Mouse (Mus musculus): ENCODE results near the gene Dpp9. TPM values are rescaled to one million over a fixed set of nuclear protein-coding genes. Genes with fewer than 3 reads are reported as not detected.
A peak's percentile ranks its signal among the peaks of the same experiment; 100 is the strongest.

Gene Dpp9
- polyA plus RNA-seq, 1 experiment from 2014 or later = 21.4 TPM

- no peak for ATAC-seq (replicated peaks; ENCODE audit: insufficient number of reproducible peaks, low FRiP score, low TSS enrichment)
- Histone ChIP-seq H3K9me3 (replicated peaks; ENCODE audit: control insufficient read depth, low read length) (no peaks in the 10 kb centered on the region), H3K4me1 (ENCODE audit: control insufficient read depth, insufficient read depth, low read length) (no peaks in the 10 kb centered on the region), H3K9ac (ENCODE audit: low read depth, low read length) (no peak overlapping the region), H3K36me3 (ENCODE audit: control insufficient read depth, insufficient read depth, low read length) (peaks cover 73% of the 10 kb centered on the region), H3K4me3 (ENCODE audit: low read depth, low read length) (no peak overlapping the region), H3K27me3 (ENCODE audit: control insufficient read depth, insufficient read depth, low read length) (no peaks in the 10 kb centered on the region), H3K4me2 (no peak overlapping the region), H3K27ac (ENCODE audit: low read depth, low read length) (no peak overlapping the region)
- WGBS (ENCODE audit: insufficient replicate concordance) = 73% methylated on average over 10 of the region's 10 CpGs
Observed at GRCm38 (mm10) chr17:56206276-56206884, 12.3 kb downstream of the Dpp9 start.

- ATAC-seq (replicated peaks; ENCODE audit: insufficient number of reproducible peaks, low FRiP score, low TSS enrichment) = no peak
Observed at GRCm38 (mm10) chr17:56203729-56204128, 15.0 kb downstream of the Dpp9 start.

GRCm38 (mm10) chr17:56202476-56202875 is 16.2 kb downstream of the Dpp9 start:
- Histone ChIP-seq H3K9ac (ENCODE audit: low read depth, low read length) (no peak overlapping the region), H3K9me3 (replicated peaks; ENCODE audit: control insufficient read depth, low read length) (no peaks in the 10 kb centered on the region), H3K4me1 (ENCODE audit: control insufficient read depth, insufficient read depth, low read length) (no peaks in the 10 kb centered on the region), H3K27me3 (ENCODE audit: control insufficient read depth, insufficient read depth, low read length) (no peaks in the 10 kb centered on the region), H3K27ac (ENCODE audit: low read depth, low read length) (no peak overlapping the region), H3K4me2 (no peak overlapping the region), H3K4me3 (ENCODE audit: low read depth, low read length) (no peak overlapping the region), H3K36me3 (ENCODE audit: control insufficient read depth, insufficient read depth, low read length) (peaks cover 70% of the 10 kb centered on the region)
- ATAC-seq (replicated peaks; ENCODE audit: insufficient number of reproducible peaks, low FRiP score, low TSS enrichment) = no peak
- WGBS (ENCODE audit: insufficient replicate concordance) = 89% methylated on average over 8 of the region's 8 CpGs

More at GRCm38 (mm10) chr17:56203729-56204128, 15.0 kb downstream of the Dpp9 start:
- Histone ChIP-seq H3K4me3 (ENCODE audit: low read depth, low read length) (no peak overlapping the region), H3K27ac (ENCODE audit: low read depth, low read length) (no peak overlapping the region), H3K27me3 (ENCODE audit: control insufficient read depth, insufficient read depth, low read length) (no peaks in the 10 kb centered on the region), H3K4me1 (ENCODE audit: control insufficient read depth, insufficient read depth, low read length) (no peaks in the 10 kb centered on the region), H3K4me2 (no peak overlapping the region), H3K9me3 (replicated peaks; ENCODE audit: control insufficient read depth, low read length) (no peaks in the 10 kb centered on the region), H3K9ac (ENCODE audit: low read depth, low read length) (0 out of 2 replicates have a peak overlapping the region, but pooled peaks have one; percentile 16), H3K36me3 (ENCODE audit: control insufficient read depth, insufficient read depth, low read length) (peaks cover 64% of the 10 kb centered on the region)
- 67% methylated on average over 3 of the region's 3 CpGs for WGBS (ENCODE audit: insufficient replicate concordance)

GRCm38 (mm10) chr17:56201642-56202041 is 17.1 kb downstream of the Dpp9 start:
- no peaks in the 10 kb centered on the region for H3K9me3 ChIP-seq (replicated peaks; ENCODE audit: control insufficient read depth, low read length)
- H3K9ac ChIP-seq (ENCODE audit: low read depth, low read length) = no peak overlapping the region
- WGBS (ENCODE audit: insufficient replicate concordance) = 65% methylated on average over 3 of the region's 3 CpGs
- no peak overlapping the region for H3K27ac ChIP-seq (ENCODE audit: low read depth, low read length)
- peaks cover 73% of the 10 kb centered on the region for H3K36me3 ChIP-seq (ENCODE audit: control insufficient read depth, insufficient read depth, low read length)
- no peaks in the 10 kb centered on the region for H3K4me1 ChIP-seq (ENCODE audit: control insufficient read depth, insufficient read depth, low read length)
- H3K27me3 ChIP-seq (ENCODE audit: control insufficient read depth, insufficient read depth, low read length) = no peaks in the 10 kb centered on the region
- ATAC-seq (replicated peaks; ENCODE audit: insufficient number of reproducible peaks, low FRiP score, low TSS enrichment) = no peak
- H3K4me3 ChIP-seq (ENCODE audit: low read depth, low read length) = no peak overlapping the region
- H3K4me2 ChIP-seq = no peak overlapping the region

GRCm38 (mm10) chr17:56200586-56200985 is 18.1 kb downstream of the Dpp9 start:
- no peak for ATAC-seq (replicated peaks; ENCODE audit: insufficient number of reproducible peaks, low FRiP score, low TSS enrichment)
- no peaks in the 10 kb centered on the region for H3K4me1 ChIP-seq (ENCODE audit: control insufficient read depth, insufficient read depth, low read length)
- H3K4me2 ChIP-seq = no peak overlapping the region
- H3K36me3 ChIP-seq (ENCODE audit: control insufficient read depth, insufficient read depth, low read length) = peaks cover 70% of the 10 kb centered on the region
- H3K27ac ChIP-seq (ENCODE audit: low read depth, low read length) = no peak overlapping the region
- H3K4me3 ChIP-seq (ENCODE audit: low read depth, low read length) = no peak overlapping the region
- H3K9me3 ChIP-seq (replicated peaks; ENCODE audit: control insufficient read depth, low read length) = no peaks in the 10 kb centered on the region
- H3K9ac ChIP-seq (ENCODE audit: low read depth, low read length) = no peak overlapping the region
- WGBS (ENCODE audit: insufficient replicate concordance) = 86% methylated on average over 9 of the region's 9 CpGs
- no peaks in the 10 kb centered on the region for H3K27me3 ChIP-seq (ENCODE audit: control insufficient read depth, insufficient read depth, low read length)

GRCm38 (mm10) chr17:56196860-56197259 is 21.8 kb downstream of the Dpp9 start:
- H3K27me3 ChIP-seq (ENCODE audit: control insufficient read depth, insufficient read depth, low read length) = no peaks in the 10 kb centered on the region
- no peak overlapping the region for H3K4me3 ChIP-seq (ENCODE audit: low read depth, low read length)
- no peak overlapping the region for H3K27ac ChIP-seq (ENCODE audit: low read depth, low read length)
- ATAC-seq (replicated peaks; ENCODE audit: insufficient number of reproducible peaks, low FRiP score, low TSS enrichment) = no peak
- no peak overlapping the region for H3K9ac ChIP-seq (ENCODE audit: low read depth, low read length)
- no peak overlapping the region for H3K4me2 ChIP-seq
- 68% methylated on average over 2 of the region's 2 CpGs for WGBS (ENCODE audit: insufficient replicate concordance)
- peaks cover 61% of the 10 kb centered on the region for H3K36me3 ChIP-seq (ENCODE audit: control insufficient read depth, insufficient read depth, low read length)
- H3K4me1 ChIP-seq (ENCODE audit: control insufficient read depth, insufficient read depth, low read length) = no peaks in the 10 kb centered on the region
- H3K9me3 ChIP-seq (replicated peaks; ENCODE audit: control insufficient read depth, low read length) = no peaks in the 10 kb centered on the region

GRCm38 (mm10) chr17:56194765-56195164 is 23.9 kb downstream of the Dpp9 start:
- Histone ChIP-seq H3K4me3 (ENCODE audit: low read depth, low read length) (no peak overlapping the region), H3K4me2 (no peak overlapping the region), H3K27ac (ENCODE audit: low read depth, low read length) (no peak overlapping the region), H3K9ac (ENCODE audit: low read depth, low read length) (no peak overlapping the region), H3K36me3 (ENCODE audit: control insufficient read depth, insufficient read depth, low read length) (peaks cover 55% of the 10 kb centered on the region), H3K27me3 (ENCODE audit: control insufficient read depth, insufficient read depth, low read length) (no peaks in the 10 kb centered on the region), H3K4me1 (ENCODE audit: control insufficient read depth, insufficient read depth, low read length) (no peaks in the 10 kb centered on the region), H3K9me3 (replicated peaks; ENCODE audit: control insufficient read depth, low read length) (no peaks in the 10 kb centered on the region)
- 89% methylated on average over 13 of the region's 13 CpGs for WGBS (ENCODE audit: insufficient replicate concordance)
- ATAC-seq (replicated peaks; ENCODE audit: insufficient number of reproducible peaks, low FRiP score, low TSS enrichment) = no peak

GRCm38 (mm10) chr17:56194357-56194756 is 24.3 kb downstream of the Dpp9 start:
- peak; percentile 19; the same call in 1 of the 2 replicates for ATAC-seq (replicated peaks; ENCODE audit: insufficient number of reproducible peaks, low FRiP score, low TSS enrichment)
- H3K9me3 ChIP-seq (replicated peaks; ENCODE audit: control insufficient read depth, low read length) = no peaks in the 10 kb centered on the region
- H3K27me3 ChIP-seq (ENCODE audit: control insufficient read depth, insufficient read depth, low read length) = no peaks in the 10 kb centered on the region
- H3K27ac ChIP-seq (ENCODE audit: low read depth, low read length) = no peak overlapping the region
- no peak overlapping the region for H3K4me2 ChIP-seq
- no peak overlapping the region for H3K4me3 ChIP-seq (ENCODE audit: low read depth, low read length)
- 92% methylated on average over 12 of the region's 12 CpGs for WGBS (ENCODE audit: insufficient replicate concordance)
- H3K36me3 ChIP-seq (ENCODE audit: control insufficient read depth, insufficient read depth, low read length) = peaks cover 54% of the 10 kb centered on the region
- no peak overlapping the region for H3K9ac ChIP-seq (ENCODE audit: low read depth, low read length)
- H3K4me1 ChIP-seq (ENCODE audit: control insufficient read depth, insufficient read depth, low read length) = no peaks in the 10 kb centered on the region

GRCm38 (mm10) chr17:56191266-56191665 is 27.4 kb downstream of the Dpp9 start:
- Histone ChIP-seq H3K4me3 (ENCODE audit: low read depth, low read length) (no peak overlapping the region), H3K4me1 (ENCODE audit: control insufficient read depth, insufficient read depth, low read length) (no peaks in the 10 kb centered on the region), H3K9me3 (replicated peaks; ENCODE audit: control insufficient read depth, low read length) (no peaks in the 10 kb centered on the region), H3K27ac (ENCODE audit: low read depth, low read length) (no peak overlapping the region), H3K27me3 (ENCODE audit: control insufficient read depth, insufficient read depth, low read length) (no peaks in the 10 kb centered on the region), H3K36me3 (ENCODE audit: control insufficient read depth, insufficient read depth, low read length) (peaks cover 37% of the 10 kb centered on the region), H3K4me2 (no peak overlapping the region), H3K9ac (ENCODE audit: low read depth, low read length) (no peak overlapping the region)
- 81% methylated on average over 6 of the region's 6 CpGs for WGBS (ENCODE audit: insufficient replicate concordance)
- no peak for ATAC-seq (replicated peaks; ENCODE audit: insufficient number of reproducible peaks, low FRiP score, low TSS enrichment)
